Mouse (Mus musculus) 3134 (cell line): ENCODE measurements around the gene Fabp3.

Experiments
- DNase-seq: peaks from one replicate; pipeline ENCODE4 v3.0.0-alpha.2; 2011; ENCODE audit warnings: low spot score; ENCODE audit not compliant: insufficient read length; ENCODE audit errors: extremely low read depth

Fabp3 gene

DNA sequence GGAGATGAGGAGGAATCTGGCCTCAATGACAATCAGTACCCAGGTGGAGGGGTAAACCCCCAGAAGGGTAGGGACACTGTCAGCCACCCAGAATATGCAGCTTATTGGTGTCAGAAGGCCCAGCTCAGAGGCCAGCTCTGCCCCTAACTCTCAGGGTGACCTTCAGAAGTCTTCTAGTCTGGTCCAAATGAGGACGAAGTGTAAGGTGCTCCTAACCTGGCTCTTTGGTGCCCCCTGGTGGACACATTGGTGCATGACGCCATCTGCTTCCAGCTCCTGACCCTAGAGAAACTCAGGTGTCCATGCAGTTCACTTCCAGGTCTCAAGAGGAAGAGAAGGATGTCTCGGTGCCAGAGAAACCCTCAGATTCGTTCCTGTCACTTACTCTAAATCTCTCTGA, 16.1 kb upstream of the Fabp3 start:
- DNase-seq = peak; percentile 35

GRCm38 (mm10) chr4:130294513-130294912, 13.9 kb upstream of the Fabp3 start:
- DNase-seq = no peak

GRCm38 (mm10) chr4:130295047-130295745, 13.2 kb upstream of the Fabp3 start:
- DNase-seq = no peak

- no peak for DNase-seq
Observed at GRCm38 (mm10) chr4:130296243-130296965, 12.0 kb upstream of the Fabp3 start.

DNA sequence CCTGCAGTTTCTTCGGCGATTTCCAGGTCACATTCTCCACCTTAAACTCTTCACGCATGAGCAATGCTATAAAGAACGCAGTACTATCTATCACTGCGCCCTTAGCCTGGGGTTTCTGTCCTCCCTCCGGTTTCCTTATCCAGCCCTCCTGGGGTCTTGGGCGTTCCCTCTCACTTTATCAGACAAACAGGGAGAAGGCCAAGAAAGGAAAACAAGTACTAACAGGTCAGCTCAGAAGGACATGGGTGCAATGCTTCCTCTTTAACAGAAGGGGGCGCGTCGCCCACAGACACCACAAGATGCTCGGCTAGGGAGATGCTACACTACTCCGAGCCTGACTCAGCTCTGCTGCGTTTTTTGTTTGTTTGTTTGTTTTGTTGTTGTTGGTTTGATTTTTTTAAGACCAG, 11.3 kb upstream of the Fabp3 start:
- no peak for DNase-seq

DNA sequence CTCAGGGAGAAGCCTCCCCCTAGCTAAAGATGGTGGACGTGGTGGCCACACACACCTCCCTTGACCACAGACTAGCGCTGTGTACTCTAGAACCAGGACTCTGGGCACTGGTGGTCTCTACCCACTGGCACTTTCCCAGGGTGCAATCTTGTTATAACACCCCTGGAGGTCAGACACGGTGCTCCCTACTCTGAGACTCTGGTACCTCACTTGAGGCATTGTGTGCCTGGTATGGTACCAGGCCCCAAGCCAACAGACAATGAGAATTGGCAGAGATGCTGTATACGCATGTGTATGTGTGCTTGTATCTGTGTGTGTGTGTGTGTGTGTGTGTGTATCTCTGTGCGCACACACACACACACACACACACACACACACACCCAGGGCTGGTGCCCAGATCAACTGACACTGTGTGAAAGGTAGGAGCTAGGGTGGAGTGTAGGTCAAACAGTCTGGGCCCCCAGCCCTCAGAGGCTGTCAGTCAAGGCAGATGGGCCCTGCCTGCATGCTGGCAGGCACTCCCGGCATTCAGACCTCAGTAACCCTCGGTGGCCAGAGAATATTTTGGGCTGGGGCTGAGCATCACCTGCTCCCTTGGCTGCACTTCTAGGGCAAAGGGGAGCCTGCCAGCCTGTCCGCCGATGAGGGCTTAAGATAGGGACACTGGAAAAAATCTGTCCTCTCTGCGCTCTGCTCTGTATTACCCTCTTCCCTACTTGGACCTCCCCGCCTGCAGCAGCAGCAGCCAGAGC, 9.3 kb upstream of the Fabp3 start:
- no peak for DNase-seq

DNA sequence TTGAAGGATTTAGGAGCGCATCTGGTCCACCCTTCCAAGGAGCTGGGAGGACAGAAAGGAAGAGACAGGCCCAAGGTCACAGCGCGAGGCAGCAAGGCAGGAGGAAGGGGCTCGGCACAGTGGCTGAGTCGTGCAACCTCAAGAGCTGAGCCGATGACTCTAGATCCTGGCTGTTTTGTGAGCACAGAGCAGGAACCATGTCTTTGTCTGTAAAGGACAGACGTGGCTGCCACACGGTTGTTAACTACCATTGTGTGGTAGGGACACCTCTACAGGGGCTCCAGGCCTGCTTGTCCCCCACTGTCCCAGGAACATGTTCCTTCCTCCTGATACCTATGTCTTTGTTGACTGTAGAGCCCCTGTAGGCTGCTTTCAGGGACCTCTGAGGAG, 8.8 kb upstream of the Fabp3 start:
- no peak for DNase-seq

GRCm38 (mm10) chr4:130302285-130302870, 6.0 kb upstream of the Fabp3 start:
- no peak for DNase-seq

DNA sequence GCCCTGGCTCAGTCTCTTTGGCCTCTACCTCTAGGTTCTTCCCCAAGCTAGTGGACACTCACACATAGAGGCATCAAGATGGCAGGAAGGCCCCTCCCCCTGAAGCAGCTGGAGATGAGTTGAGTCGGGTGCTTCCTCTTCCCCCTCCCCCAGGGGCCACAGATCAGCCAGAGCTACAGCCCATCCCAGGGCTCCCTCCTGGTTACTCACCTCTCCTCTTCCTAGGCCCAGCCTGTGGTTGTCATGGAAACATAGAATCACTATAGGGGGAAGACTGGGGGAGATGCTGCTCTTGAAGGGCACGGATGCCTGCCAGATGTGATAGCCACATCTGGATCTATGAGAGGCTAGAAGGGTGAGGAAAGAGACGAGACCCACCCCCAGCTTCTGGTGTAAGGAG, 3.6 kb upstream of the Fabp3 start:
- DNase-seq = no peak

GRCm38 (mm10) chr4:130306796-130307630, 1.4 kb upstream of the Fabp3 start:
- DNase-seq = no peak

GRCm38 (mm10) chr4:130307851-130308230, 554 bp upstream of the Fabp3 start:
- no peak for DNase-seq

- DNase-seq = no peak
Observed at GRCm38 (mm10) chr4:130309254-130309653, 859 bp downstream of the Fabp3 start.

- no peak for DNase-seq
Observed at GRCm38 (mm10) chr4:130312526-130312925, 4.1 kb downstream of the Fabp3 start.

- no peak for DNase-seq
Observed at GRCm38 (mm10) chr4:130313552-130313951, 5.2 kb downstream of the Fabp3 start.

- no peak for DNase-seq
Observed at GRCm38 (mm10) chr4:130315771-130316527, 7.6 kb downstream of the Fabp3 start.

DNA sequence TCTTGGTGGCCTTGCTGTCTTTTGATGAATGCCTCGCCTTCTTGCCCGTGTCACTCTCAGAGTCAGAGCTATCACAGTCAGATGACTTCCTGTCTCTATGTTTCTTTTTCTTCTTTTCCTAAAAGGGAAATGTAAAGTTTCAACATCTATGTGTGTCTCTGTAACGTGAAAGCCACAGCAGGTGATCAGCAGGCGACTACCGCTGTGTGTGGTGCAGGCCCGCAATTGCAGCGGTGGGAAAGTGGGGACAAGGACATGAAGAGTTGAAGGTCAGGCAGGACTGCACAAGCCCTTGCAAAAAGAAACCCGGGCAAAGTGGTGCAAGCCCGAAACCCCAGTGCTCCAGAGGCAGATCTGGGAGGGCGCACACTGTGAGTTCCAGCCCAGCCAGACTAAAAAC, 8.3 kb downstream of the Fabp3 start:
- no peak for DNase-seq

DNA sequence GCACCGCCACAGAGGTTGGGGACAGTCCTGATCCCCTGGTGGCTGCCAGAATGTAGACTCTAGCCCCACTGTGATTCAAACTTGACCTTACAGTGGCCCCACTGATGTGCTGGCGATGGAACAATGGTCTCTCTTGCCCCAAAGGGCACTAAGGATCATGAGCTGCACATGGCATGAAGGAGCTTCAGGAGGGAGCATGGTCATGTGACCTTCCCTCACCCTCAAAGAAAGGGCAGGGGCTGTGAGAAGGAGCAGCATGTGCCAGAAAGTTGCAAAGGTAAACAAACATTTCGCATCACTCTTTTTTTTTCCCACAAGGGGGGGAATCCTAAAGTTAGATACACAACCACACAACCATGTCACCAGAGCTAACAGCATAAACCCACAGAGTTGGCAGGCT, 9.7 kb downstream of the Fabp3 start:
- DNase-seq = no peak

DNA sequence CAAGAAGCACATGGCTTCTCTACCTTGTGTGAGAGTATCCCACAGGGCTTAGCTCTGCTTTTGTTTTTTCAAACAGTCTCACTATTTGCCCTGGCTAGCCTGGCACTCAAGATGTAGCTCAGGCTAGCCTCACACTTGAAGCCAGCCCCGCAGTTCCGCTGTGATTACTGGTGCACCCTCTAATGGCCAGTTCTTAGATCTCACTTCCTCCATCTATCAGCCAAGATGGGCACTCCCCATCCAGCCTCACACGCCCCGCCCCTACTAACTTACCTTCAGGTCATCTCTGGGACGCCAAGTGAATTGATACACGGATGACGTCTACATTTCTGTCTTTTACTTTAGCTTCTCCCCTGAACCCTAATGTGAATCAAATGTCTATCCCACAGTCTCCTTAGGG, 11.2 kb downstream of the Fabp3 start:
- DNase-seq = no peak

DNA sequence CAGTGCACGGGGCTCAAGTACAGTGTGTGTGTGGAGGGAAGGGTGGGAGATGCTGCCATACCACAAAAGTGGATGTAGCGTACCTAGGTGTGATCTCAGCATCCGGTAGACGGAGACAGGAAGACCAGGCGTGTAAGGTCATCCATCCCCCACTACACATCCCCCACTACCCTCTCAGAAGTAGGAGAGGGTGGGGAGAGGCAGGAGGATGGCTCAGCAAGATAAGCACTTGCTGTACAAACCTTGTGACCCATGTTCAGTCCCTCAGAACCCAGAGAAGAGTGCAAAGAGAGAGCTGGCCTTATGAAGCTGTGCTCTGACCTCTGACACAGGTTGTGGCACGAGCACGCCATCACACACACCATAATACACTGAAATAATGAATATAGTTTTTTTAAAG, 13.2 kb downstream of the Fabp3 start:
- DNase-seq = no peak

GRCm38 (mm10) chr4:130322567-130322966, 14.2 kb downstream of the Fabp3 start:
- DNase-seq = no peak
